Mouse (Mus musculus) adrenal gland, postnatal 14 days (tissue): ENCODE data around the gene Aurkb. TPM values are rescaled to one million over a fixed set of nuclear protein-coding genes. Genes with fewer than 3 reads are reported as not detected.

Experiments
- DNase-seq: peaks from one replicate; pipeline ENCODE4 v3.0.0; 2021; ENCODE audit warnings: mixed read lengths
- total RNA-seq: library from RNA; stranded (reverse); gene quantifications from 2 replicates; pipeline ENCODE4 v1.2.3, GENCODE M21; 2021

Gene Aurkb
- total RNA-seq, 1 experiment from 2014 or later: 17.1 TPM

- DNase-seq: peak; percentile 30
These were observed 52.8 kb downstream of the Aurkb start for GRCm38 (mm10) chr11:69098039-69098761.

DNA sequence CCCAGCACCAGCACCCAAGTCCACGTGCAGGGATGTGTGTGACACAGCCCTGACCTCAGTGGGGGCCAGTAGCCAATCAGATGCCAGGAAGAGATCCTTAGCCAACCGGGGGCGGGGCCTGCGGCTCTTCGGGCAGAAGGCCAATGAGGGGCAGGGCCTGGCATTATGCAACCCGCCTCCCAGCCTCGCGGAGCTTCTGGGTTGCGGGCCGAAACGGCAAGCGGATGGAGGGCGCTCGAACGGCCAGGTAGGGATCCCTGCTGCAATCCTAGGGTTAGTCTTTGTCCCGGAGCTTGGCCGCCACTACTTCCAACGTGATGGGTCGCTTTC is 53.3 kb downstream of the Aurkb start:
- DNase-seq: peak; percentile 99

DNA sequence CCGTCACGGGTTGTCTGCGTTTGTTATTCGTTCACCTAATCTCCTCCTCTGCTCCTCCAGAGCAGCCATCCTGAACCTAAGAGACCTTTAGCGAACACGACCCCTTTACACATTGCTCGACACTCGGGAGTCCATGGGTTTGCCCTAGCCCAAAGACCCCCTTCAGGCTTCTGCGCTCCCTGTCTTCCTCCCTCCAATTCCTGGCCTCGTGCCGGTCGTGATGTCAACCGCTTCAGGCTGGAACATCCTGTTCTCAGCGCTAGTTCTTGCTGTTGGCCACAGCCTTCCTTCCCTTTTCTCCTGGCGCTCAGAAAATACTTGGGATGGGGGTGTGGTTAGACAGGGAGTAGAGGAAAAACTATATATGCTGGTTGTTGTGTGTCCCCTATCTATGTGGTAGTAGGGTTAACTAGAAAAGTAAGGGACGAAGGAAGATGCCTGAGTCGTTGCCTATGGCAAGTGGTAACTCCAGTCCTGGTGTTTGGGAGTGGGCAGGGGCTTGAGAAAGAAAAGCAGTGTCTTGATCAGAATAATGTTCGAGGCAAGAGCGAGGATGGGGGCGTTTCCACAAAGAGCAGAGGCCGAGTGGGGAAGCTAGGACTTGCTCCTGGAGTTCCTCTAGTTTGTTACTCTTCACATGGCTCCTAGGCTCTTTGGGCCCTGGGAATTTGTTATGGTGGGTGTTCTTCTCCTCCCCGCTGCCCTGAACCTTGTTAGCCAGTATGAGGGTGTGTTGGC is 53.9 kb downstream of the Aurkb start:
- DNase-seq: peak; percentile 88

- peak; percentile 96 for DNase-seq
These were observed 54.5 kb downstream of the Aurkb start for GRCm38 (mm10) chr11:69099915-69100345.

DNA sequence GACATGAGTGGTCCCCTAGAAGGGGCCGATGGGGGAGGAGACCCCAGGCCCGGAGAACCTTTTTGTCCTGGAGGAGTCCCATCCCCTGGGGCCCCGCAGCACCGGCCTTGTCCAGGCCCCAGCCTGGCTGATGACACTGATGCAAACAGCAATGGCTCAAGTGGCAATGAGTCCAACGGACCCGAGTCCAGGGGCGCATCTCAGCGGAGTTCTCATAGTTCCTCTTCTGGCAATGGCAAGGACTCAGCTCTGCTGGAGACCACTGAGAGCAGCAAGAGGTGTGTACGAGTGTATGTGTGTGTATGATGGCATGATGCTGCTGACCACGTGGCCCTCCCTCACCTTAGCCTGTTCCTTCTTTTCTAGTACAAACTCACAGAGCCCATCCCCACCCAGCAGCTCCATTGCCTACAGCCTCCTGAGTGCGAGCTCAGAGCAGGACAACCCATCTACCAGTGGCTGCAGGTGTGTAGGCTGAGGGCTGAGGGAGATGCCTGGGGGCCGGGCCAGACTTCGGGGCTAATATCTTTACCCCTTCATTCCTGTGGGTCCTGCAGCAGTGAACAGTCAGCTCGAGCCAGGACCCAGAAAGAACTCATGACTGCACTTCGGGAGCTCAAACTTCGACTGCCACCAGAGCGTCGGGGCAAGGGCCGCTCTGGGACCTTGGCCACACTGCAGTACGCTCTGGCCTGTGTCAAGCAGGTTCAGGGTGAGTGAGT is 55.4 kb downstream of the Aurkb start:
- peak; percentile 29 for DNase-seq

Other genes with a start within 250 kb of the Aurkb start
- gene Ndel1, start 173.8 kb upstream of the Aurkb start, total RNA-seq: 67.1 and 73.2 TPM in 2 replicates
- gene Rnf222, start 157.1 kb upstream of the Aurkb start, total RNA-seq: 0.15 TPM in 1 of 2 replicates, not detected in the other
- 1,094 and 1,263 TPM in 2 replicates for gene Rpl26, start 144.1 kb upstream of the Aurkb start, total RNA-seq
- gene Odf4, start 118.6 kb upstream of the Aurkb start, total RNA-seq: 0.30 and 0.45 TPM in 2 replicates
- gene Arhgef15, start 88.2 kb upstream of the Aurkb start, total RNA-seq: 28.7 and 31.9 TPM in 2 replicates
- gene Slc25a35, start 77.5 kb upstream of the Aurkb start, total RNA-seq: 54.6 and 55.8 TPM in 2 replicates
- gene Rangrf, start 70.5 kb upstream of the Aurkb start, total RNA-seq: 16.3 and 24.8 TPM in 2 replicates
- 28.1 and 29.0 TPM in 2 replicates for gene Pfas, start 37.2 kb upstream of the Aurkb start, total RNA-seq
- 24.2 and 27.9 TPM in 2 replicates for gene Ctc1, start 29.7 kb upstream of the Aurkb start, total RNA-seq
- 19.2 and 20.6 TPM in 2 replicates for gene Borcs6, start 14.1 kb downstream of the Aurkb start, total RNA-seq
- gene Tmem107, start 25.2 kb downstream of the Aurkb start, total RNA-seq: 12.0 and 12.3 TPM in 2 replicates
- gene Vamp2, start 42.8 kb downstream of the Aurkb start, total RNA-seq: 111 and 139 TPM in 2 replicates
- gene Per1, start 49.6 kb downstream of the Aurkb start, total RNA-seq: 116 and 118 TPM in 2 replicates
- gene Hes7, start 74.8 kb downstream of the Aurkb start, total RNA-seq: 0.37 TPM in 1 of 2 replicates, not detected in the other
- gene 9130213A22Rik, start 76.9 kb downstream of the Aurkb start, total RNA-seq: 0.38 and 0.41 TPM in 2 replicates
- gene Aloxe3, start 80.2 kb downstream of the Aurkb start, total RNA-seq: 1.2 and 1.6 TPM in 2 replicates
- gene Alox12b, start 111.3 kb downstream of the Aurkb start, total RNA-seq: not detected in 2 replicates
- 0.19 TPM in 1 of 2 replicates, not detected in the other for gene Alox8, start 152.2 kb downstream of the Aurkb start, total RNA-seq
- not detected in 2 replicates for gene Gucy2e, start 191.4 kb downstream of the Aurkb start, total RNA-seq